In the genomic region with DNA sequence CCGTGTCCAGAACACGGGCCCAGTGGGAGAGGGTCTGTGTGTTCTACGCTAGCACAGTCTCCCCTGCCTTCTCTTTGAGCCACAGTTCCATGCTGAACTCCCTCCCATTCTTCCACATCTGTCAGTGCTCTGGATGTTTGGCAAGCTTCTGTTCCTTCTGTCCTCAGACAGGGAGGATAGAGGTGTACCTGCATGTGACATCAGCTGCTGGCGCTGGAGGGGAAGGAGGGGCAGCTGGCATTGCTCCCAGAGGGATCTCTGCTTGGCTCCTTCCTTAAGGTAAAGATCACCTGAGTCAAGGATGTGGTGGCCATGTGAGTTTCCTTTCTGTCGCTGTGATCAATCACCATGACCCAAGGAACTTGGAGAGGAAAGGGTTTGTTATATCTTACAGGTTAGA, we compare ENCODE assay signal across 25 mouse cellular contexts.
"Had no signal": no experiment of that assay in that cellular context is flagged by ENCODE, and none has a peak within 500 bp of the region (broad histone marks: within the 10 kb centered on the region; RNA-seq: fewer than 3 reads in every experiment).

No protein-coding gene starts in this region.

- H3K9ac ChIP-seq: heart, embryonic 12.5 days; hindbrain, embryonic 14.5 days; intestine, embryonic 15.5 days; limb, embryonic 12.5 days; liver, embryonic 13.5 days; liver, embryonic 15.5 days had no signal

- H3K4me3 ChIP-seq: gastrocnemius, adult 2 months; heart, embryonic 10.5 days; heart, embryonic 12.5 days; intestine, embryonic 15.5 days; layer of hippocampus, adult 2 months; left cerebral cortex, adult 2 months; limb, embryonic 10.5 days; limb, embryonic 12.5 days; liver, embryonic 13.5 days; liver, embryonic 15.5 days had no signal

- H3K9me3 ChIP-seq: heart, embryonic 10.5 days; heart, embryonic 12.5 days; intestine, embryonic 15.5 days; limb, embryonic 10.5 days; limb, embryonic 12.5 days; liver, embryonic 13.5 days; liver, embryonic 15.5 days had no signal

- H3K27ac ChIP-seq: gastrocnemius, adult 2 months; heart, embryonic 10.5 days; hindbrain, embryonic 14.5 days; intestine, embryonic 15.5 days; kidney, postnatal 0 days; layer of hippocampus, adult 2 months; left cerebral cortex, adult 2 months; limb, embryonic 10.5 days; limb, embryonic 12.5 days; liver, embryonic 13.5 days; liver, embryonic 15.5 days had no signal

- H3K4me2 ChIP-seq: heart, embryonic 12.5 days; hindbrain, embryonic 14.5 days; intestine, embryonic 15.5 days; limb, embryonic 12.5 days; liver, embryonic 11.5 days; liver, embryonic 13.5 days; liver, embryonic 15.5 days had no signal

- H3K4me1 ChIP-seq: intestine, embryonic 15.5 days; liver, embryonic 13.5 days; liver, embryonic 15.5 days had no signal

- H3K27me3 ChIP-seq: heart, embryonic 12.5 days; intestine, embryonic 15.5 days; liver, embryonic 13.5 days; liver, embryonic 15.5 days had no signal

- H3K36me3 ChIP-seq: heart, embryonic 10.5 days; heart, embryonic 12.5 days; intestine, embryonic 15.5 days; limb, embryonic 10.5 days; limb, embryonic 12.5 days; liver, embryonic 13.5 days; liver, embryonic 15.5 days had no signal

- DNase-seq: gastrocnemius, adult 2 months; gastrocnemius, postnatal 10 days; gastrocnemius, postnatal 25 days; heart, adult 18-20 months; heart, postnatal 10 days; heart, postnatal 4 days; kidney, adult 18-20 months; kidney, adult 8-10 months; kidney, postnatal 36 days; liver; liver, embryonic 13.5 days had no signal

- ATAC-seq: hindbrain, embryonic 16.5 days; inflammation-experienced regulatory T-cells, adult 6 months; intestine, embryonic 15.5 days; intestine, postnatal 0 days had no signal
